Mouse (Mus musculus) heart, adult 2 months (tissue): ENCODE measurements at regions not wholly inside any gene's neighbourhood (a gene's known extent, or its start where the extent isn't known, plus 50 kb on each side); places are given as distances from the start of the nearest gene placed in this dataset.

Experiments used
- CTCF ChIP-seq: fragments of 200-600 bp; IDR thresholded peaks from 2 replicates; pipeline ENCODE4 v1.8.1; 2022; ENCODE audit warnings: antibody characterized with exemption, mild to moderate bottlenecking, moderate library complexity
- POLR2A ChIP-seq: fragments of 200-500 bp; IDR thresholded peaks from 2 replicates; pipeline ENCODE4 v1.6.1; 2011; ENCODE audit warnings: mild to moderate bottlenecking, low read depth, low read length, control low read depth; ENCODE audit not compliant: insufficient read depth

DNA sequence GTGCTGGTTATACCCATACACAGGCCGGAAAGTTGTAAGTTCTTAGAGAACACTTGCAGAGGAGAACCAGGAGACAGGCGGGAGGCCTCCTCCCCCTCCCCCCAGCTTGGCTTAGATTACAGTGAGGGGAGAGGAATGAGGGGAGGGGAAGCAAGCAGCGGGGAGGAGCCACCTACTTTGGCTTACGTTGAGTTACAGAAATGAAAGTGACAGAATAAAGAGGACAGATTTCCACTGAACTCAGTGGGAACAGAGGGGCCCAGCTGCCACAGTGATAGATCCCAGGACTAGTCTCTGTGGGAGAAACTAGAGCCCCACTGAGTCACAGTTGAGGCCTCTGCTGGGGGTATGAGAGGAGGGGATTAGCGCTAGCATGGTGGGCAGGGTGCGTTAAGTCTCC, 86.5 kb upstream of the Gm11983 start:
- TF ChIP-seq CTCF = no peak
- TF ChIP-seq POLR2A = no peak
